Mouse (Mus musculus) ovary, postnatal 14 days (tissue): ENCODE results near the gene Lrrc7.

Experiments used
- DNase-seq: peaks from one replicate; pipeline ENCODE4 v3.0.0; 2022; ENCODE audit warnings: low spot score

Gene Lrrc7

GRCm38 (mm10) chr3:158365801-158366200 lies 196.2 kb downstream of the Lrrc7 start:
- DNase-seq: no peak

- no peak for DNase-seq
Observed at GRCm38 (mm10) chr3:158362091-158362490, 199.9 kb downstream of the Lrrc7 start.

- DNase-seq: no peak
Observed at GRCm38 (mm10) chr3:158356706-158357105, 205.3 kb downstream of the Lrrc7 start.

GRCm38 (mm10) chr3:158356194-158356593 lies 205.8 kb downstream of the Lrrc7 start:
- no peak for DNase-seq

DNA sequence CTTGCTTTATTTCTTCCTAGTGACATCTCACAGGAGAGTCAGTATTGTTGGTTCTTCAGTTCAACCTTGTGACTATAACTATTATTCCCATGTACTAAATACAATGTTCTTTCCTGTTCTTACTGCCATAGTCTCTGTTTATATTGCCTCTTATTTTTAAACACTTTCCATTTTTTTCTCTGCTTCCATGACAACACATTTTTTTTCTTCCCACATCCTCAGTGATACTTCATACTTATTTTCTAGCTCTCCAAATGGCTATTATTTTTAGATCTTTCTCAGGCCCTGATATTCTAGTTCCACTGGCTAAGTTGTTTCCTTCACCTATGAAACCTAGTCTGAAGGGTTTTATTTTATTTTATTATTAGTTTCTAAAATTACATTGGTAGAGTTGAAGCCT lies 221.2 kb downstream of the Lrrc7 start:
- DNase-seq: no peak

DNA sequence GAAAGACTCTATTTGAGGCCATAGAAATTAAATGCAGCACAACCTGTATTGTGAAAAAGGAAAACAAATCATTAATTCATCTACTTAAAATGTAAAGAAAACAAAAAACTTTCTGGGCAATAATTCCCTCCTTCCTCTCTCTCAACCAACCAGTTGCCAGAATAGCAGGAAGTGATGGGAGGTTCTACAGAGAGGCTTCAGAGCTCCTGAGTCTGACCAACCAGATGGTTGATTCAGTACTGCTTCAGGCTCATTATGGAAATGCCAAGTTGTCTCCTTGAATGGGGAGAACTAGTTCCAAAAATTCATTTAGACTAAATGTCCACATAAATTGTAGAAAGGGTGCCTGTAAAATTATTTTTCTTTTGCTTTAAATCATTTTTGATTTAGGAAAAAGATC lies 231.9 kb downstream of the Lrrc7 start:
- no peak for DNase-seq

DNA sequence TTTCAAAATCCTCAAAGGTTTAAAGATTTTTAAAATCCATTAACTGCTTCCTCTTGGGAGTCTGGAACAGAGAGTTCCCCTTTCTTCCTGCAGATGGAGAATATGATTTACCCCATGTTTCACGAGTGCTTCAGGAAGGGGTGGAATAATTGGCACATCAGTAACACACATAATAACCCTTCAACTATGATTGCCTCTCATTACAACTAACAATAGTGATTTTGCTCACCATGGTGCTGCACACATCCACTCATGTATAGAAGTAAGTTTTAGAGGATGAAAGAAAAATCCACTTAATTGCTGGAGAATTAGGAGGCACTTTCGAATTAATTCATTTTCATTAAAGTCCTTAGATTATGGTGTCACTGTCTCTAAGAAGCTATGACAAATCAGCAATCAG lies 251.6 kb downstream of the Lrrc7 start:
- DNase-seq: no peak

- no peak for DNase-seq
Observed at GRCm38 (mm10) chr3:158307415-158307814, 254.6 kb downstream of the Lrrc7 start.

GRCm38 (mm10) chr3:158298732-158299131 lies 263.3 kb downstream of the Lrrc7 start:
- no peak for DNase-seq

- DNase-seq: no peak
Observed at GRCm38 (mm10) chr3:158295041-158295440, 267.0 kb downstream of the Lrrc7 start.

DNA sequence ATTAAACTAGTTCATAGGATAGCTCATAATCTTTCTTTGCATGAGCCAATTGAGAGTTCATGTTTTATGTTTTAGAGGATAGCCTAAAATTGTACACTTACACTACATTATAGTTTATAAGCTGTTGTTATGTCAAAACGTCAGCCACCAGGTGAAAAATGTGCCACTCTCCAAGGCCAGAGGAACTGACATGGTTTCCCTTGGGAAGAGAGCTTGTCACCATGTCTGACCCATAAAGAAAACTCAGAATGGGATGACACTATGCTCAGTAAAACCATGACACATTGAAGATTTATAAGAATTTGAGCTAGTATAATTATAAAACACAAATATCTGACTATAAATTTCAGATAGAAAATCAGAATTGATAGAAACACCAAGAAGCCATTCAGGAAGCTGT lies 277.6 kb downstream of the Lrrc7 start:
- no peak for DNase-seq

DNA sequence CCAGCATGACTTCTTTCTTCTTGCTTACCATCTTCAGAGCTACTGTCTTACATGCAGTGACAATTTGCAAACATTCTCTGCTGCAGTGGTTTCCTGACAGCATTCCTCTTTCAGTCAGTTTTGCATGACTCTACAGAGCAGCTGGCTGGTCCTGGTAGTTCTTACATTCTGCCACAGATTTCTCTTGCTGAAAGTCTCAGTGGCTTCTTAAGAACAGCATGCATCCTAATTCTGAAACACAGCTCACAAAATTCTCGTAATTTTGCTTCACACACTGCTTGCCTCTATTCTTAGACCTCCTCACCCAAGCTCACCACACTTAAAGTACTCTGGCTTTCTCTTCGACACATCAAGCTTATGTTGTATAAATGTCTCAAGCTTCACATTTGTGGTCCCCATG lies 283.4 kb downstream of the Lrrc7 start:
- DNase-seq: no peak

GRCm38 (mm10) chr3:158272700-158273099 lies 289.3 kb downstream of the Lrrc7 start:
- no peak for DNase-seq

DNA sequence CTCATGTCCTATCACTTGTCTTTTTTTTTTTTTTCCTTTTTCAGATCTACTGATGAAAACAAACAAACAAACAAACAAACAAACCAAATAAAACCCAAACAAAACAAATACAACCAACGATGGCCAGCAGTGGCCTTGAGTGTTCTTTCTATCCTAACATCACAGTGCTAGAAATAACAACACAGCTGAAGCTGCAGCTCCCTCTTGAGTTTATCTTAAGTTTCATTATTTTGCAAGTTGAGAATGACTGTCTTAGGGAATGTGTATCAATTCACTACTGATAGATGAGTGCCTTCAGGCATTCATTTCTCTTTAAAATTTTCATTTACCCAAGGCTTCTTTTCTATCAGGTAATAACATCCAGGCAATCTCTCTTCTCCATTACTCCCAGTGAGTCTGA lies 291.1 kb downstream of the Lrrc7 start:
- no peak for DNase-seq

DNA sequence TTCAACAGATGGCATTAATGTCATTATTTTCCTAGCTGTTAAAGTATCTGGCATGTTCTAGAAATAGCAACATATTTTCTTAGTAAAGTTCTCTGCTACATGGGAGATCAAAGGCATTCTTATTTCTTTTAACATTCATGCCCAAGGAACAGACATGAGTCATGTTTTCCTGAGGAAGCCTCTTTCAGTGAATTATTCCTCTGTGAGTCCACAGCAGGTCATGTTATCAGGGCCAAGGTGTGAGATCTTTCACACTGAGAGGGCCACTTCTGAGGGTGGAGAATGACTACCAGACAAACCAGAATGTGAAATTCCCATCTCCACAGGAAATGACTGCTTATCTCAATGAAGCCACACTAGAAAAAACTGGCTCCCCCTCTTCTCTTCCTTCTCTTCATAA lies 309.4 kb downstream of the Lrrc7 start:
- no peak for DNase-seq

DNA sequence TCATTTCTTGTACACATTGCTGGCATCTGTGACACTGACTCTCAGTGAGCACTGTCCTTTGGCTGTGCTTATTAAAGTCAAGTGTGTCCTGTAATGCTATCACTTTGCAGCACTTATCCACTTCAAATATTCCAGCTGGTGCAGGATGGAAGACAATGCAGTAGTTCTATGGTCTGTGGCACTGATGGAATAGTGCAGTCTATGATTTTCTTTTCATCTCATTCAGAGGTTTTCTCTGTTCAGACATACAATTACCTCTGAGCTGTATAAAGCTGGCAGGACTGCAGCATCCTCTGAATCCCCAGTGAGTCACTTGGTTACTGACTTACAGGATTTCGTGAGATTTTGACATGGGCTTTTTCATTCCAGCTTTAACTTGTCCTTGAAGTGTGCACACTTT lies 314.3 kb downstream of the Lrrc7 start:
- no peak for DNase-seq

DNA sequence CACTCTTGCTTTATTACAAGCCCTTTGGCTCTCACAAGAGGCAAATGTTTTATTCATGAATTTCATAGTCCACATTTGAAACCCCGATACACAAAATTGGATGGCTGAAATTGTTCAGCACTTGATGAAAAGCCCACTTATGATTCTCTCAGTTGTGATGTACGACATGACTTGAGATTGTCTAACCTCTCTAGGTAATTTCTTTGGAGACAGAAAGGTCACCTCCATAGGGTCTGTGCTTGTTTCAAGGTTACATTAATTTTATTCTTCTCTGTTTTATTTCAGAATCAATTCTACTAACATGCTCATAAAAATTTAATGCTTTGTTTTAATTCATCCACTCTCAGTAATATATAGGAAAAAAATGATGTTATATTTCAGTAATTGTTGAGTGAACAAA lies 351.4 kb downstream of the Lrrc7 start:
- DNase-seq: no peak

DNA sequence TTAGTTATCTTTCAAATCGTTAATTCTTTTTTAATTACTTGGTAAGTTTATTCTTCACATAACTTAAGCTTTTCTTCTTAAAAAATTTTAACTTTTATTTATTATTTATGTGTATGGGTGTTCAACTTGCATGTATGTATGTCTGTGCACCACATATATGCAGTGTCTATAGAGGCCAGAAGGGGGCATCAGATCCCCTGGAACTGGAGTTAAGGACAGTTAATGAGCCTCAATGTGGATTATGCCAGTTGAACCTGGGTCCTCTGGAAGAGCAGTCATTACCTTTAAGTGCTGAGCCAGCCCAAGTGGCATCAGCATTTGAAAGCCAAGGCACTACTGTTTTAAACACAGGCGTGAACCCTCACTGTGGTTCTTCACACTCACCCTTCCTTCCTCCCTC lies 352.0 kb downstream of the Lrrc7 start:
- peak; percentile 8 for DNase-seq

DNA sequence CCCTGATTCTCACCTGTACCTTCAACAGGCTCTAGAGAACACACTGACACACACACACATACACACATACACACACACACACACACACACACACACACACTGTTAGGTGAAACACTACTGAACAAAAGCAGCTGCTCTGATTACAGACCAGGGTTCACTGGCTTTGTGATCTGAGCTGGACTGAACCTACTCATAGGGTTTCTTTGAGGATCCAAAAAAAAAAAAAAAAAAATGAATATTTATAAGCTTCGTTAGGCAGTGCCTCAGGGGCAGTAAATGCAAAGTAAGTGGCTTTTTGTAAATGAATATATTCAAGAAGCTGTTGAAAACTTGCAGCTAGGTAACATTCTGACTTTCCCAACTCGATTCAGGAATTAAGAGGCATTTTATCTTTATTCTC lies 354.2 kb downstream of the Lrrc7 start:
- no peak for DNase-seq

- DNase-seq: no peak
Observed at GRCm38 (mm10) chr3:158202776-158203175, 359.2 kb downstream of the Lrrc7 start.

- no peak for DNase-seq
Observed at GRCm38 (mm10) chr3:158195426-158195825, 366.6 kb downstream of the Lrrc7 start.

- no peak for DNase-seq
Observed at GRCm38 (mm10) chr3:158193229-158193628, 368.8 kb downstream of the Lrrc7 start.

- no peak for DNase-seq
Observed at GRCm38 (mm10) chr3:158174880-158175735, 386.9 kb downstream of the Lrrc7 start.

DNA sequence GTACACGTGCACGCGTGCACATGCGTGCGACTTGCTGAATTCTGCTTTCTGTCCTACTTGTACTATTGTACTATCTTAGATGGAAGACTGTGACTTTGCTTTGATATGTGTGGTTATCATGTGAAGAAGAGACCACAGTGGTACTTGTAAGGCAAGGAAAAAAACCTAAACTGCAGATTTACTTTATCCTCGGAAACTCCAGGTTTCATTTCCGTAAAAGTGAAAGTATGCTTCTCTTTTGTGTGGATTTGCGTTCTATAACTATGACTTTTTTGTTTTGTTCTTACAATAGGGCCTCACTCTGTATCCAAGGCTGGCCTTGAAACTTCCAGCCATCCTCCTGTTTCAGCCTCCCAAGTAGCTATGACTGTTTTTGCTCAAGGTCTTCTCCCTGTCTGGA lies 392.8 kb downstream of the Lrrc7 start:
- no peak for DNase-seq
